Mouse (Mus musculus) c-Kit-positive CD71-positive TER-119-positive erythroid progenitor cells, embryonic 14.5 days (primary cell): ENCODE data around the gene Gm21834.

Source experiments
- DNase-seq: peaks from one replicate; pipeline ENCODE4 v3.0.0-alpha.2; 2013; ENCODE audit warnings: low spot score

Gene Gm21834

DNA sequence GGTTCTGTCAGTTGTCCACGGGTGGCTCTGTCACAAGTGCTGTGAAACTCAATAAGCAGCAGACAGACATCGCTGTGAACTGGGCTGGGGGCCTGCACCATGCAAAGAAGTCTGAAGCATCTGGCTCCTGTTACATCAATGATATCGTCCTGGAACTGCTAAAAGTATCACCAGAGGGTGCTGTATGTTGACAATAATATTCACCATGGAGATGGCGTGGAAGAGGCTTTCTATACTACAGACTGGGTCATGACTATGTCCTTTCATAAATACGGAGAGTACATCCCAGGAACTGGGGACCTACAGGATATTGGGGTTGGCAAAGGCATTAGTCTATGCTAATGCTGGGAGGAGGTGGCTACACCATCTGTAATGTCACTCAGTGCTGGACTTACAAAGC lies at the start of gene Gm21834:
TSS of gene Gm21834 (minus strand) at position 101 of the 400 bp plus-strand sequence.
- no peak for DNase-seq

DNA sequence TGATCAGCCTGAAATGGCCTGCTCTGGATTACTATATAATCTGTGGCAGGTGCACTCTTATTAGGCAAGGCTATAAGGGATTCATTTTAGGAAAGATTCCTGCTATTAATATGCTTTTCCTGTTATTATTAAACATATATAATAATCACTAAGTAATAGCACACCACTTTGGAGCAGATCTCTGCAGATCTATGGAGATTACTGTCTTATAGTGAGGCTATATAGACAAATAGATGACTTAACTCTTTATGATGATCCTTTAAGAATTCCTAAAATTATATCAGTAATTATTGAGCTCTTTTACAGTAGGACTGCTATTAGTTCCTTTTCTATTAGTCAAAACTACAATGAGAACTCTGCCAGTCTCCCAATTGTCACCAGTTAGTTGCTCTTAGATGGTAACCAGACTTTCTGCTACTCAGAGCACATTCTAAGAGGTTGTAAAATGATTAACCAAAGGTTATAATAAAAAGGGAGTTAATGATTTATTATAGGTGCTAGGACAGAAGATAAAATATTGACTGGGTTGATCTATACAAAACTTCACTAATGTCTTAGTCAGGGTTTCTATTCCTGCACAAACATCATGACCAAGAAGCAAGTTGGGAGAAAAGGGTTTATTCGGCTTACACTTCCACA lies 46.3 kb upstream of the Gm21834 start:
- DNase-seq, result no peak

DNA sequence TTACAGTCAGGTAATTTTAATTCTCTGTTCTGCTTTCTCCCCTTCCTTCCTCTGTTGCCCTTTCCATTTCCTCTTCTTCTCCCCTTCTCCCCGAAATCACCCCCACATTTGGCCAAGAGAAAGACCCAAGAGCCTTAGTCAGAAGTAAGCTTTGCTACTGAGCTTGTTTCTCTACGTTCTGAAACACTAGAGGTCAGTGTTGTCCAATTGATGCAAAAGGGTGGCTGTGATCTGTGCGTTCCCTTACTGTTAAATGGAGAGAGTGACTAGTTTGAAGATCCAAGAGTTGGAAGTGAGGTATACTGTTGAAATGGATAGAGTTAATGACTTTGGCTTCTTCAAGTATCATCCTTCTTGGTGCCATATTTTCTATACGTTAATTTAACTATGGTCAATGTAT lies 28.9 kb upstream of the Gm21834 start:
- no peak for DNase-seq

DNA sequence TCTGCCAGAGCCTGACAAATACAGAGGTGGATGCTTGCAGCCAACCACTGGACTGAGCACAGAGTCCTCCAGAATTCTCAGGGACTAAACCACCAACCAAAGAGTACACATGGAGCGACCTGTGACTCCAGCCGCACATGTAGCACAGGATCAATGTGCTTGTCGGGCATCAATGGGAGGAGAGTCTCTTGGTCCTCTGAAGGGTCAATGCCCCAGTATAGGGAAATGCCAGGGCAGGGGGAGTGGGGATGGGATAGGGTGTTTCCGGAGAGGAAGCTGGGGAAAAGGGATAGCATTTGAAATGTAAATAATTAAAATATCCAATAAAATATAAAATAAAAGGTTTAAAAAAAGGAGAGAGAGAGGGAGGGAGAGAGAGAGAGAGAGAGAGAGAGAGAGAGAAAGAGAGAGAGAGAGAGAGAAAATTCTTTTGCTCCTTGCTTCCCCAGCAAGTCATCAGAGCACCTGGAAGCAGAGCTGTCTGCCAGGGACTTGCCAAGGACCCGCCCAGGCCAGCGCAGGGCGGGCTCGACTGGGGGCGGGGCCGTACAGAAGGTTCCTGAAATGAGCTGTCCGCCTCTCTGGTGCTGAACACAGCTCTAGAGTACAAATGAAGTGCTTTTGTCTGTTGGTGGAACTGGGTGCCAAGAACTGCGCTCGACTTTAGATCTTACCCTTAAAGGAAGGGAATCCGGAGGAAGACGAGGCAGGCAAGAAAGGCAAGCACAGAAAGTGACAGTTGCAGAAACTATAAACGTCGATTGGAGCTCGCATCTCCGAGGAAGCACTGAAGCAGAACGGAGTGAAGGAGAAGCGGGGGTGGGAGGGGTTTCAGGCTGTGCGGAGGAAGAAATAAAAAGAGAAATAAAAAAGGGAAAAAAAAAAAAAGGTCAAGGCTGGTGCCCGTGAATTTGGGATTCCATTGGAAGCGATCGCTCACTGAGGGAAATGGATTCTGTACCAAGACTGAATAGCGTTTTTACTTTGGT lies 26.9 kb upstream of the Gm21834 start, which contains the start of gene Cntnap5c:
TSS of gene Cntnap5c (plus strand) at position 949 of the 989 bp plus-strand sequence.
- DNase-seq, result peak; percentile 1

DNA sequence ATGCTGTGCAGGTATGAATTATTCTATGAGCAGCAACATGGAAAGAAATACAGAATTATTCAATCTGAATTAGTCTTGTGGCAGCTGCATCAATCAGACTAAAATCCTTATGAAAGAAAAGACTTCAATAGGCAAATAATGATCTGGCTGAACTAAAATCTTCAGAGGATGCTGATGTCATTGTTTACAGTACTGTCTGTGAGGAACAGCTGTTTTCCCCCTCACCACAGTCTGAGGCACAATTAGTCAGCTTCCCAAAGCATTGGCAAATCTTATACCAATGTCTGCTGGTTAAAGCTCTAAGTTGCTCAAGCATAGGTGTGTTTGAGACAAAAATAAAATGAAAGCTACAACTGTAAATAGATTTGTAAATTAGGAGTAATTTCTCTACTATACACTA lies 25.3 kb upstream of the Gm21834 start:
- no peak for DNase-seq

DNA sequence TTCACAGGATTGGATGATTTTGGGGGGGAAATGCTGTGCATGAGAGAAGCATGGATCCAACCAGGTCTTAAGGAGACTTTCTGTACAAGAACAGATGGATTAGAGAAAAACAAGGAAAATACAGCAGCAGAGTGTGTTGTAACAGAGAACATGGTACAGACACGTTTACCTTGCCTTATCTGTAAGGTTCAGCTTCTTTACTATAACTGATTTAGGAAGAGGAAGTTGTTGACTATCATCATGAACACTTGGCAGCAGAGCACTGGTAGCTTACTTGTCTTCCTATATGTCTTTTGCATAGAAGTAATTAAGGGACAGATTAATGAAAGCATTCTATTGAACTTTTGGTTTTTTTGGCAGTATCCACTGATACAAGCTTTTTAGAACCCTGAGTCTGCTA lies 16.0 kb upstream of the Gm21834 start:
- no peak for DNase-seq

DNA sequence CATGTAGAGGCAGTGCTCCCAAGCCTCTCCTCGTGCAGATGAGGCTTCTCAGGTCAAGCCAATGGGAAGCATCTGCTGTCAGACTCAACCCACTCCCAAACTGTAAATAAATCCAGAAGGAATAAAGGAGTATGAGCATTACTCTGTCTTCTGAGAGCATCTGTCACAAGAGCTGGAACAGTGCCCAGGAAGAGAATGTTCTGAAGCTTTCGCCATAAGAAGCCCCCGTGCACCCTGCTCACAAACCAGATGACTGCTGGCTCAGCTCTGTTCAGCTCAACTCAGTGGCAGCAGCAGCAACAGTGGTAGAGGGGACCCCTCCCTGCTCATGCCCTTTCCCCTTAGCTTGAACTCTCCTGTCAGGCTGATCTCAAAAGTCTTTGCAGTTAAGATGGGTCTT lies 47.2 kb downstream of the Gm21834 start:
- no peak for DNase-seq
